Mouse (Mus musculus): Measurements from ENCODE around the gene B3gnt6. TPM values are rescaled to one million over a fixed set of nuclear protein-coding genes. Genes with fewer than 3 reads are reported as not detected.

Gene B3gnt6
- polyA plus RNA-seq, 1 experiment from 2014 or later, result 0.24 TPM

GRCm38 (mm10) chr7:98174883-98175755, 24.2 kb downstream of the B3gnt6 start:
- Histone ChIP-seq H3K27ac (replicated peaks) (no peak overlapping the region), H3K4me1 (replicated peaks) (peaks cover 56% of the 10 kb centered on the region), H3K9ac (0 out of 2 replicates have a peak overlapping the region, but pooled peaks have one; percentile 27), H3K36me3 (no peaks in the 10 kb centered on the region), H3K9me3 (no peaks in the 10 kb centered on the region), H3K27me3 (no peaks in the 10 kb centered on the region), H3K4me2 (no peak overlapping the region), H3K4me3 (no peak overlapping the region)
- 79% methylated on average over 4 of the region's 4 CpGs for WGBS
- ATAC-seq (ENCODE audit: low read depth), result no peak

GRCm38 (mm10) chr7:98173408-98173807, 25.9 kb downstream of the B3gnt6 start:
- H3K27me3 ChIP-seq, result no peaks in the 10 kb centered on the region
- H3K9ac ChIP-seq, result no peak overlapping the region
- H3K4me2 ChIP-seq, result no peak overlapping the region
- no peak for ATAC-seq (ENCODE audit: low read depth)
- H3K4me3 ChIP-seq, result no peak overlapping the region
- WGBS, result 49% methylated on average over 4 of the region's 4 CpGs
- no peak overlapping the region for H3K27ac ChIP-seq (replicated peaks)
- peaks cover 52% of the 10 kb centered on the region for H3K4me1 ChIP-seq (replicated peaks)
- H3K36me3 ChIP-seq, result no peaks in the 10 kb centered on the region
- H3K9me3 ChIP-seq, result no peaks in the 10 kb centered on the region

- Histone ChIP-seq H3K4me3 (no peak overlapping the region), H3K27ac (replicated peaks) (no peak overlapping the region), H3K9ac (no peak overlapping the region), H3K4me1 (replicated peaks) (peaks cover 49% of the 10 kb centered on the region), H3K9me3 (no peaks in the 10 kb centered on the region), H3K27me3 (no peaks in the 10 kb centered on the region), H3K4me2 (no peak overlapping the region), H3K36me3 (no peaks in the 10 kb centered on the region)
- WGBS, result 87% methylated on average over 8 of the region's 8 CpGs
- no peak for ATAC-seq (ENCODE audit: low read depth)
Observed at GRCm38 (mm10) chr7:98172661-98173060, 26.6 kb downstream of the B3gnt6 start.

GRCm38 (mm10) chr7:98171141-98172073, 27.9 kb downstream of the B3gnt6 start:
- WGBS, result 76% methylated on average over 6 of the region's 6 CpGs
- no peak overlapping the region for H3K9ac ChIP-seq
- peak; percentile 44; the same call in 1 of the 2 replicates for ATAC-seq (ENCODE audit: low read depth)

GRCm38 (mm10) chr7:98164999-98165528, 34.2 kb downstream of the B3gnt6 start:
- H3K9me3 ChIP-seq, result no peaks in the 10 kb centered on the region
- peaks cover 24% of the 10 kb centered on the region for H3K4me1 ChIP-seq (replicated peaks)
- peak; percentile 25; the same call in 1 of the 2 replicates for ATAC-seq (ENCODE audit: low read depth)
- peak overlapping the region; percentile 67 for H3K27ac ChIP-seq (replicated peaks)
- H3K36me3 ChIP-seq, result peaks cover 7% of the 10 kb centered on the region; the same call in 1 of the 2 replicates
- no peak overlapping the region for H3K4me2 ChIP-seq
- WGBS, result 40% methylated on average over 10 of the region's 10 CpGs
- peak overlapping the region; percentile 50; the same call in 1 of the 2 replicates for H3K9ac ChIP-seq
- no peaks in the 10 kb centered on the region for H3K27me3 ChIP-seq
- H3K4me3 ChIP-seq, result no peak overlapping the region

More at GRCm38 (mm10) chr7:98171141-98172073, 27.9 kb downstream of the B3gnt6 start:
- Histone ChIP-seq H3K4me3 (no peak overlapping the region), H3K27ac (replicated peaks) (no peak overlapping the region), H3K27me3 (no peaks in the 10 kb centered on the region), H3K36me3 (no peaks in the 10 kb centered on the region), H3K4me1 (replicated peaks) (peaks cover 36% of the 10 kb centered on the region), H3K9me3 (no peaks in the 10 kb centered on the region), H3K4me2 (no peak overlapping the region)

- Histone ChIP-seq H3K27ac (replicated peaks) (peak overlapping the region; percentile 67), H3K4me2 (no peak overlapping the region), H3K9ac (no peak overlapping the region; the same call in 1 of the 2 replicates), H3K36me3 (peaks cover 7% of the 10 kb centered on the region; the same call in 1 of the 2 replicates), H3K4me1 (replicated peaks) (peaks cover 30% of the 10 kb centered on the region), H3K27me3 (no peaks in the 10 kb centered on the region), H3K9me3 (no peaks in the 10 kb centered on the region), H3K4me3 (no peak overlapping the region)
- ATAC-seq (ENCODE audit: low read depth), result no peak
- 72% methylated on average over 9 of the region's 9 CpGs for WGBS
Observed at GRCm38 (mm10) chr7:98164382-98164998, 34.8 kb downstream of the B3gnt6 start.

- Histone ChIP-seq H3K9me3 (no peaks in the 10 kb centered on the region), H3K27ac (replicated peaks) (no peak overlapping the region), H3K36me3 (peaks cover 7% of the 10 kb centered on the region; the same call in 1 of the 2 replicates), H3K9ac (no peak overlapping the region), H3K4me1 (replicated peaks) (peaks cover 37% of the 10 kb centered on the region), H3K4me2 (no peak overlapping the region), H3K27me3 (no peaks in the 10 kb centered on the region), H3K4me3 (no peak overlapping the region)
- WGBS, result 62% methylated on average over 3 of the region's 3 CpGs
- no peak for ATAC-seq (ENCODE audit: low read depth)
Observed at GRCm38 (mm10) chr7:98163700-98164099, 35.6 kb downstream of the B3gnt6 start.

GRCm38 (mm10) chr7:98162239-98162638, 37.0 kb downstream of the B3gnt6 start:
- Histone ChIP-seq H3K4me1 (replicated peaks) (peaks cover 52% of the 10 kb centered on the region), H3K4me3 (no peak overlapping the region), H3K27me3 (no peaks in the 10 kb centered on the region), H3K9me3 (no peaks in the 10 kb centered on the region), H3K36me3 (peaks cover 7% of the 10 kb centered on the region; the same call in 1 of the 2 replicates), H3K27ac (replicated peaks) (no peak overlapping the region), H3K4me2 (no peak overlapping the region), H3K9ac (no peak overlapping the region)
- ATAC-seq (ENCODE audit: low read depth), result no peak
- 80% methylated on average over 6 of the region's 6 CpGs for WGBS

GRCm38 (mm10) chr7:98160041-98160740, 39.1 kb downstream of the B3gnt6 start:
- H3K4me1 ChIP-seq (replicated peaks), result peaks cover 63% of the 10 kb centered on the region
- no peak overlapping the region for H3K27ac ChIP-seq (replicated peaks)
- no peaks in the 10 kb centered on the region for H3K9me3 ChIP-seq
- WGBS, result 57% methylated on average over 8 of the region's 8 CpGs
- H3K27me3 ChIP-seq, result no peaks in the 10 kb centered on the region
- no peak overlapping the region for H3K9ac ChIP-seq
- H3K4me2 ChIP-seq, result no peak overlapping the region
- ATAC-seq (ENCODE audit: low read depth), result no peak
- no peak overlapping the region for H3K4me3 ChIP-seq
- peaks cover 7% of the 10 kb centered on the region; the same call in 1 of the 2 replicates for H3K36me3 ChIP-seq

- H3K27ac ChIP-seq (replicated peaks), result no peak overlapping the region
- peaks cover 7% of the 10 kb centered on the region; the same call in 1 of the 2 replicates for H3K36me3 ChIP-seq
- H3K4me2 ChIP-seq, result no peak overlapping the region
- no peak for ATAC-seq (ENCODE audit: low read depth)
- H3K4me3 ChIP-seq, result no peak overlapping the region
- WGBS, result 53% methylated on average over 8 of the region's 8 CpGs
- H3K27me3 ChIP-seq, result no peaks in the 10 kb centered on the region
- H3K9ac ChIP-seq, result no peak overlapping the region
- peaks cover 53% of the 10 kb centered on the region for H3K4me1 ChIP-seq (replicated peaks)
- no peaks in the 10 kb centered on the region for H3K9me3 ChIP-seq
Observed at GRCm38 (mm10) chr7:98158481-98158880, 40.8 kb downstream of the B3gnt6 start.
